ENCODE assay signal across 9 mouse cellular contexts in the genomic region with DNA sequence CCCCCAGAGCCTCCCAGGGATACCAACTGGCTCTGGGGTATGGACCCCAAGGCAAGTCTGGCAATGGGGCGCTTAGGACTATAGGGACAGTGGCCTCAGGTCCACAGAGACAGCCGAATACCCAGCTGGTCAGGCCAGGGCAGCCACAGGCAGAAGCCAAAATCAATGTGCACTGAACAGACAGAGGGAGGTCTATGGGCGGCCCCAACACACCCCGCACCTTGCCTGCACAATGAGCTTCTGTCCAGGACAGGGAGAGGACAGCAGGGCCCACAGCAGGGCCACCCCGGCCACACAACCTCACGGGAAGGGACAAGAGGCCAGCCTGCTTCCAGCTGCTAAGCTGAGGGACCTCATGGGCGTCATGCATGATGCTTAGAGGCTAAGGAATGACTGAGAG. TPM values are rescaled to one million over a fixed set of nuclear protein-coding genes. Genes with fewer than 3 reads are reported as not detected.
DNase-seq lines count a peak whose midpoint lies in the region; ATAC-seq lines count a peak whose summit lies in the region.
"Had no signal": no experiment of that assay in that cellular context is flagged by ENCODE, and none has a peak within 500 bp of the region (broad histone marks: within the 10 kb centered on the region; RNA-seq: fewer than 3 reads in every experiment).

No protein-coding gene starts in this region.

- ATAC-seq in forebrain, embryonic 14.5 days: peak; percentile 8
- no peak for ATAC-seq in limb, embryonic 15.5 days (ENCODE audit: insufficient number of reproducible peaks, low FRiP score, low TSS enrichment, low read depth)

- peak overlapping the region; percentile 34 for H3K4me2 ChIP-seq in forebrain, embryonic 14.5 days (ENCODE audit: low read length)
- H3K4me2 ChIP-seq in limb, embryonic 15.5 days: peak overlapping the region; percentile 50

- H3K9me3 ChIP-seq in forebrain, embryonic 14.5 days (replicated peaks; ENCODE audit: control insufficient read depth, low read length): no peaks in the 10 kb centered on the region
- H3K9me3 ChIP-seq in limb, embryonic 15.5 days: no peaks in the 10 kb centered on the region

- peaks cover 11% of the 10 kb centered on the region; the same call in 1 of the 2 replicates for H3K36me3 ChIP-seq in forebrain, embryonic 14.5 days (ENCODE audit: control insufficient read depth, insufficient read depth, low read length)
- H3K36me3 ChIP-seq in limb, embryonic 15.5 days: peaks cover 19% of the 10 kb centered on the region

- H3K4me3 ChIP-seq in forebrain, embryonic 14.5 days (ENCODE audit: low read depth, low read length): no peak overlapping the region
- H3K4me3 ChIP-seq in limb, embryonic 15.5 days: peak overlapping the region; percentile 29

- peak overlapping the region; percentile 47 for H3K9ac ChIP-seq in forebrain, embryonic 14.5 days (ENCODE audit: low read length)
- H3K9ac ChIP-seq in limb, embryonic 15.5 days: peak overlapping the region; percentile 31; the same call in 1 of the 2 replicates

- H3K27ac ChIP-seq in forebrain, embryonic 14.5 days (ENCODE audit: low read depth, low read length): peak overlapping the region; percentile 95
- peak overlapping the region; percentile 92 for H3K27ac ChIP-seq in limb, embryonic 15.5 days

- 26% methylated on average over 7 of the region's 7 CpGs for WGBS in forebrain, embryonic 14.5 days
- 47% methylated on average over 7 of the region's 7 CpGs for WGBS in limb, embryonic 15.5 days

- H3K4me1 ChIP-seq in forebrain, embryonic 14.5 days (ENCODE audit: control insufficient read depth, insufficient read depth, low read length): peaks cover 56% of the 10 kb centered on the region
- peaks cover 90% of the 10 kb centered on the region for H3K4me1 ChIP-seq in limb, embryonic 15.5 days

- peak; percentile 58 for DNase-seq in layer of hippocampus, adult 11-12 months (ENCODE audit: low spot score)
- DNase-seq in layer of hippocampus, adult 9-10 months (ENCODE audit: low spot score): no peak
- peak; percentile 80 for DNase-seq in cerebellum, adult 11-12 months
- DNase-seq in forebrain, embryonic 14.5 days (ENCODE audit: low spot score): peak; percentile 31
- DNase-seq in embryo, embryonic 10.5 days (ENCODE audit: low spot score): no peak
- DNase-seq in urinary bladder, postnatal 14 days (ENCODE audit: low spot score): no peak
- DNase-seq in left cerebral cortex, adult 9 months (ENCODE audit: low spot score in 2 of 2): no peak
- DNase-seq: embryo, embryonic 11 days had no signal

- peaks cover 31% of the 10 kb centered on the region for H3K27me3 ChIP-seq in forebrain, embryonic 14.5 days (replicated peaks; ENCODE audit: control insufficient read depth, insufficient read depth, low read length)
- peaks cover 4% of the 10 kb centered on the region; the same call in 1 of the 2 replicates for H3K27me3 ChIP-seq in limb, embryonic 15.5 days

RNA-seq across cellular contexts. Expression of a gene that starts 5.7 kb away (rescaled TPM):
- 237 and 318 TPM in 2 replicates for polyA plus RNA-seq in forebrain, embryonic 14.5 days (2014; fragmentation: Nextera tagmentation; extraction: Ambion mirVana)
- polyA plus RNA-seq in limb, embryonic 15.5 days (2015; fragmentation: Nextera tagmentation; extraction: Ambion mirVana): 87.0 and 100 TPM in 2 replicates

RNA-seq across cellular contexts. Expression of a gene that starts 28.1 kb away (rescaled TPM):
- 8.6 and 9.4 TPM in 2 replicates for polyA plus RNA-seq in forebrain, embryonic 14.5 days (2014; fragmentation: Nextera tagmentation; extraction: Ambion mirVana)
- 7.5 and 8.0 TPM in 2 replicates for polyA plus RNA-seq in limb, embryonic 15.5 days (2015; fragmentation: Nextera tagmentation; extraction: Ambion mirVana)

RNA-seq across cellular contexts. Expression of a gene that starts 36.8 kb away (rescaled TPM):
- polyA plus RNA-seq in forebrain, embryonic 14.5 days (2014; fragmentation: Nextera tagmentation; extraction: Ambion mirVana): 35.2 and 41.3 TPM in 2 replicates
- polyA plus RNA-seq in limb, embryonic 15.5 days (2015; fragmentation: Nextera tagmentation; extraction: Ambion mirVana): 44.7 and 45.6 TPM in 2 replicates

RNA-seq across cellular contexts. Expression of a gene that starts 46.0 kb away (rescaled TPM):
- polyA plus RNA-seq in forebrain, embryonic 14.5 days (2014; fragmentation: Nextera tagmentation; extraction: Ambion mirVana): 87.3 and 88.1 TPM in 2 replicates
- 102 and 122 TPM in 2 replicates for polyA plus RNA-seq in limb, embryonic 15.5 days (2015; fragmentation: Nextera tagmentation; extraction: Ambion mirVana)

RNA-seq across cellular contexts. Expression of a gene that starts 52.2 kb away (rescaled TPM):
- 514 and 606 TPM in 2 replicates for polyA plus RNA-seq in forebrain, embryonic 14.5 days (2014; fragmentation: Nextera tagmentation; extraction: Ambion mirVana)
- polyA plus RNA-seq in limb, embryonic 15.5 days (2015; fragmentation: Nextera tagmentation; extraction: Ambion mirVana): 1,060 and 1,089 TPM in 2 replicates

Comparison
In these comparisons a context has a peak if more than half of its experiments do, and no peak if none do; other contexts are left out.
1. DNase-seq: peak in layer of hippocampus, adult 11-12 months (single experiment), cerebellum, adult 11-12 months (single experiment) and forebrain, embryonic 14.5 days (single experiment); none in layer of hippocampus, adult 9-10 months (single experiment), embryo, embryonic 10.5 days (single experiment), urinary bladder, postnatal 14 days (single experiment) and left cerebral cortex, adult 9 months (0 of 2).